Mouse (Mus musculus): Measurements from ENCODE around the gene Hist1h3g. TPM values are rescaled to one million over a fixed set of nuclear protein-coding genes. Genes with fewer than 3 reads are reported as not detected.
"Not testable (repeated sequence)": the region's sequence is repeated elsewhere in the genome, so short reads cannot be mapped to it uniquely, and the experiment has no call there.

The Hist1h3g gene
- total and polyA plus RNA-seq, 3 experiments, result 5.2 to 441 TPM; not detected in 1

GRCm38 (mm10) chr13:23561883-23562659 is 26.8 kb downstream of the Hist1h3g start, which contains the start of gene Hist1h3e:
Hist1h3e (minus strand) TSS chr13:23562369.
- H3K27ac ChIP-seq (ENCODE audit: control insufficient read depth, low read depth, low read length), result peak within 1 kb of the TSS; percentile 100
- TF ChIP-seq GATA1 (IDR thresholded peaks at IDR 0.05; ENCODE audit: low read depth, low read length) (peak; percentile 58; the same call in 1 of the 2 replicates), TBP (IDR thresholded peaks at IDR 0.05; ENCODE audit: low read depth, low read length) (peak; percentile 99), POLR2AphosphoS5 (IDR thresholded peaks at IDR 0.05; ENCODE audit: borderline replicate concordance, low read depth, low read length) (peak; percentile 98), POLR2A (IDR thresholded peaks at IDR 0.05; ENCODE audit: control insufficient read depth in 1 of 2, insufficient read depth in 1 of 2, low read depth in 1 of 2, low read length in 2 of 2, poor library complexity in 1 of 2) (peak; percentile 97 to 99), UBTF (IDR thresholded peaks at IDR 0.05; ENCODE audit: borderline replicate concordance, insufficient read depth, low read depth, low read length) (peak; percentile 98), TAL1 (IDR thresholded peaks at IDR 0.05; ENCODE audit: low read length) (peak; percentile 33; the same call in 1 of the 2 replicates)
- not testable (repeated sequence) for H3K27me3 ChIP-seq (ENCODE audit: control insufficient read depth in 1 of 2, insufficient read depth in 2 of 2, low read length in 2 of 2); H3K79me2 ChIP-seq (ENCODE audit: control insufficient read depth, insufficient read depth, low read length, poor library complexity); H3K4me1 ChIP-seq (ENCODE audit: control insufficient read depth in 1 of 2, insufficient read depth in 2 of 2, low read length in 2 of 2); H3K9me3 ChIP-seq (replicated peaks; ENCODE audit: insufficient read depth, low read length)
- H3K36me3 ChIP-seq (ENCODE audit: control insufficient read depth in 1 of 2, insufficient read depth in 2 of 2, low read length in 2 of 2), result peaks cover 0 to 21% of the 10 kb centered on the region in 2 experiments; a peak in 2 of 4 replicates
- DNase-seq (ENCODE audit: low read depth, low spot score), result peak; percentile 98
- H3K4me3 ChIP-seq (ENCODE audit: control insufficient read depth in 1 of 2, insufficient read depth in 1 of 2, low read depth in 2 of 2, low read length in 2 of 2), result peak within 1 kb of the TSS; percentile 29 to 39
- peak within 1 kb of the TSS; percentile 79 for H3K9ac ChIP-seq (ENCODE audit: control insufficient read depth, low read depth, low read length, poor library complexity, severe bottlenecking)

- no peaks in the 10 kb centered on the region for H3K9me3 ChIP-seq (replicated peaks; ENCODE audit: insufficient read depth, low read length)
- no peaks in the 10 kb centered on the region for H3K27me3 ChIP-seq (ENCODE audit: control insufficient read depth in 1 of 2, insufficient read depth in 2 of 2, low read length in 2 of 2)
- no peaks in the 10 kb centered on the region; the same call in 1 of the 2 replicates for H3K79me2 ChIP-seq (ENCODE audit: control insufficient read depth, insufficient read depth, low read length, poor library complexity)
- peak; percentile 90 for DNase-seq (ENCODE audit: low read depth, low spot score)
- H3K4me3 ChIP-seq (ENCODE audit: control insufficient read depth in 1 of 2, insufficient read depth in 1 of 2, low read depth in 2 of 2, low read length in 2 of 2), result peak overlapping the region; percentile 29 to 39
- peak overlapping the region; percentile 79 for H3K9ac ChIP-seq (ENCODE audit: control insufficient read depth, low read depth, low read length, poor library complexity, severe bottlenecking)
- H3K36me3 ChIP-seq (ENCODE audit: control insufficient read depth in 1 of 2, insufficient read depth in 2 of 2, low read length in 2 of 2), result peaks cover 0 to 22% of the 10 kb centered on the region in 2 experiments; a peak in 2 of 4 replicates
- H3K4me1 ChIP-seq (ENCODE audit: control insufficient read depth in 1 of 2, insufficient read depth in 2 of 2, low read length in 2 of 2), result peaks cover 4 to 8% of the 10 kb centered on the region in 2 experiments; a peak in 3 of 4 replicates
- TF ChIP-seq ZMIZ1 (IDR thresholded peaks at IDR 0.05; ENCODE audit: low read depth, low read length), result no peak
- no peak for TF ChIP-seq EP300 (IDR thresholded peaks at IDR 0.05; ENCODE audit: low read depth in 1 of 2, low read length in 2 of 2)
- peak; percentile 41; the same call in 1 of the 2 replicates for TF ChIP-seq GATA1 (IDR thresholded peaks at IDR 0.05; ENCODE audit: low read depth, low read length)
- no peak for TF ChIP-seq MAX (IDR thresholded peaks at IDR 0.05; ENCODE audit: low read length)
- TF ChIP-seq ZNF384 (IDR thresholded peaks at IDR 0.05; ENCODE audit: low read depth, low read length), result no peak
- TF ChIP-seq TBP (IDR thresholded peaks at IDR 0.05; ENCODE audit: low read depth, low read length), result peak; percentile 88
- TF ChIP-seq POLR2A (IDR thresholded peaks at IDR 0.05; ENCODE audit: control insufficient read depth in 1 of 2, insufficient read depth in 1 of 2, low read depth in 1 of 2, low read length in 2 of 2, poor library complexity in 1 of 2), result peak in 1 of 2 experiments; percentile 14; a peak in 1 of 4 replicates
- TF ChIP-seq CTCF (IDR thresholded peaks at IDR 0.05 in 2 of 3, conservative IDR thresholded peaks at IDR 0.05 in 1 of 3; ENCODE audit: control insufficient read depth in 1 of 3, insufficient read depth in 1 of 3, low read depth in 2 of 3, low read length in 3 of 3, poor library complexity in 1 of 3, severe bottlenecking in 1 of 3), result peak in 1 of 3 experiments; percentile 43; a peak in 2 of 6 replicates
- no peak for TF ChIP-seq ELF1 (IDR thresholded peaks at IDR 0.05; ENCODE audit: low read depth, low read length)
- TF ChIP-seq TAL1 (IDR thresholded peaks at IDR 0.05; ENCODE audit: low read length), result peak; percentile 78
- H3K27ac ChIP-seq (ENCODE audit: control insufficient read depth, low read depth, low read length), result peak overlapping the region; percentile 100
These were observed 27.7 kb downstream of the Hist1h3g start for GRCm38 (mm10) chr13:23562699-23563462.

Measured in MEL (cell line).